Mouse (Mus musculus) midbrain, embryonic 15.5 days (tissue): Measurements from ENCODE around the gene Tgfbrap1. TPM values are rescaled to one million over a fixed set of nuclear protein-coding genes. Genes with fewer than 3 reads are reported as not detected.
A peak's percentile ranks its signal among the peaks of the same experiment; 100 is the strongest.
"Not testable (repeated sequence)": the region's sequence is repeated elsewhere in the genome, so short reads cannot be mapped to it uniquely, and the experiment has no call there.

ENCODE experiments used
- ATAC-seq: fragments of 200-750 bp; cut with Nextera tagmentation; replicated peaks from 2 replicates; pipeline ENCODE4 v1.8.0; 2017; ENCODE audit warnings: moderate TSS enrichment
- H3K27ac ChIP-seq: fragments of 300-500 bp; sonication (generic); 2 replicates; pipeline ENCODE4 v1.5.1; 2015; ENCODE audit warnings: mild to moderate bottlenecking, inconsistent platforms
- H3K27me3 ChIP-seq: fragments of 300-500 bp; sonication (generic); replicated peaks from 2 replicates; pipeline ENCODE4 v1.6.1; 2015; ENCODE audit warnings: inconsistent platforms
- H3K36me3 ChIP-seq: fragments of 300-500 bp; sonication (generic); replicated peaks from 2 replicates; pipeline ENCODE4 v1.6.1; 2015; ENCODE audit warnings: inconsistent platforms
- H3K4me1 ChIP-seq: fragments of 300-500 bp; sonication (generic); 2 replicates; pipeline ENCODE4 v1.6.1; 2015; ENCODE audit warnings: inconsistent platforms
- H3K4me2 ChIP-seq: fragments of 300-500 bp; sonication (generic); 2 replicates; pipeline ENCODE4 v1.6.1; 2015; ENCODE audit warnings: inconsistent platforms, mild to moderate bottlenecking, moderate library complexity
- H3K4me3 ChIP-seq: fragments of 300-500 bp; sonication (generic); 2 replicates; pipeline ENCODE4 v1.5.1; 2015; ENCODE audit warnings: mild to moderate bottlenecking, inconsistent platforms
- H3K9ac ChIP-seq: fragments of 300-500 bp; sonication (generic); 2 replicates; pipeline ENCODE4 v1.6.1; 2015; ENCODE audit warnings: mild to moderate bottlenecking, inconsistent platforms
- H3K9me3 ChIP-seq: fragments of 300-500 bp; sonication (generic); 2 replicates; pipeline ENCODE4 v1.6.1; 2016; ENCODE audit warnings: inconsistent platforms
- WGBS: fragments of 180-500 bp; shearing (Covaris S2); methylation state at CpG from one replicate; pipeline ENCODE4 v1.1.7; 2015; ENCODE audit warnings: mixed read lengths; 5-methylcytosine and 5-hydroxymethylcytosine counted together
- polyA plus RNA-seq: library from polyadenylated mRNA; unstranded; fragments of >200 nt; fragmentation: Nextera tagmentation; extraction: Ambion mirVana; gene quantifications from 2 replicates; pipeline ENCODE4 v1.2.1, GENCODE M21; 2015

Gene Tgfbrap1
- polyA plus RNA-seq, 1 experiment from 2014 or later, result 19.1 TPM

- Histone ChIP-seq H3K9me3 (no peaks in the 10 kb centered on the region), H3K4me1 (no peaks in the 10 kb centered on the region), H3K4me3 (no peak overlapping the region), H3K9ac (no peak overlapping the region), H3K36me3 (peaks cover 41% of the 10 kb centered on the region), H3K27ac (no peak overlapping the region), H3K4me2 (no peak overlapping the region), H3K27me3 (no peaks in the 10 kb centered on the region)
- WGBS, result 96% methylated on average over 5 of the region's 5 CpGs
- peak; percentile 40; the same call in 1 of the 2 replicates for ATAC-seq
Observed at GRCm38 (mm10) chr1:43051903-43052302, 46.5 kb downstream of the Tgfbrap1 start.

- H3K27me3 ChIP-seq, result no peaks in the 10 kb centered on the region
- no peak for ATAC-seq
- no peak overlapping the region for H3K4me2 ChIP-seq
- H3K4me3 ChIP-seq, result no peak overlapping the region
- WGBS, result 68% methylated on average over 10 of the region's 10 CpGs
- no peak overlapping the region for H3K9ac ChIP-seq
- no peak overlapping the region for H3K27ac ChIP-seq
- H3K36me3 ChIP-seq, result peaks cover 18% of the 10 kb centered on the region
- no peaks in the 10 kb centered on the region for H3K9me3 ChIP-seq
- H3K4me1 ChIP-seq, result no peaks in the 10 kb centered on the region; the same call in 1 of the 2 replicates
Observed at GRCm38 (mm10) chr1:43047811-43048210, 50.6 kb downstream of the Tgfbrap1 start.

- H3K36me3 ChIP-seq, result peaks cover 18% of the 10 kb centered on the region
- no peaks in the 10 kb centered on the region for H3K27me3 ChIP-seq
- peaks cover 3% of the 10 kb centered on the region for H3K4me1 ChIP-seq
- no peak for ATAC-seq
- 88% methylated on average over 2 of the region's 2 CpGs for WGBS
- no peak overlapping the region for H3K4me2 ChIP-seq
- H3K27ac ChIP-seq, result no peak overlapping the region
- no peaks in the 10 kb centered on the region for H3K9me3 ChIP-seq
- no peak overlapping the region for H3K9ac ChIP-seq
- no peak overlapping the region for H3K4me3 ChIP-seq
Observed at GRCm38 (mm10) chr1:43046990-43047389, 51.4 kb downstream of the Tgfbrap1 start.

GRCm38 (mm10) chr1:43045204-43045982, 53.0 kb downstream of the Tgfbrap1 start:
- H3K4me3 ChIP-seq, result no peak overlapping the region
- no peak overlapping the region for H3K27ac ChIP-seq
- no peaks in the 10 kb centered on the region for H3K27me3 ChIP-seq
- no peak overlapping the region for H3K4me2 ChIP-seq
- 73% methylated on average over 14 of the region's 14 CpGs for WGBS
- H3K9ac ChIP-seq, result no peak overlapping the region
- no peaks in the 10 kb centered on the region for H3K9me3 ChIP-seq
- no peak for ATAC-seq
- peaks cover 8% of the 10 kb centered on the region for H3K36me3 ChIP-seq
- peaks cover 11% of the 10 kb centered on the region for H3K4me1 ChIP-seq

GRCm38 (mm10) chr1:43042271-43042670, 56.2 kb downstream of the Tgfbrap1 start:
- Histone ChIP-seq H3K27ac (no peak overlapping the region), H3K4me3 (no peak overlapping the region), H3K9me3 (no peaks in the 10 kb centered on the region), H3K9ac (no peak overlapping the region), H3K4me1 (peaks cover 11% of the 10 kb centered on the region), H3K27me3 (no peaks in the 10 kb centered on the region), H3K4me2 (no peak overlapping the region), H3K36me3 (no peaks in the 10 kb centered on the region)
- 26% methylated on average over 6 of the region's 6 CpGs for WGBS
- ATAC-seq, result peak; percentile 61

- H3K4me1 ChIP-seq, result 0 out of 2 replicates have a peak, but pooled peaks cover 4% of the 10 kb centered on the region
- 90% methylated on average over 7 of the region's 7 CpGs for WGBS
- no peak overlapping the region for H3K4me3 ChIP-seq
- no peak overlapping the region for H3K9ac ChIP-seq
- H3K9me3 ChIP-seq, result no peaks in the 10 kb centered on the region
- no peak for ATAC-seq
- no peak overlapping the region for H3K4me2 ChIP-seq
- H3K27me3 ChIP-seq, result no peaks in the 10 kb centered on the region
- peaks cover 8% of the 10 kb centered on the region for H3K36me3 ChIP-seq
- no peak overlapping the region for H3K27ac ChIP-seq
Observed at GRCm38 (mm10) chr1:43036014-43036413, 62.4 kb downstream of the Tgfbrap1 start.

GRCm38 (mm10) chr1:43015153-43015685, 83.2 kb downstream of the Tgfbrap1 start:
- not testable (repeated sequence) for H3K9me3 ChIP-seq

GRCm38 (mm10) chr1:43010461-43010860, 88.0 kb downstream of the Tgfbrap1 start:
- Histone ChIP-seq H3K4me1 (peaks cover 12% of the 10 kb centered on the region), H3K9me3 (no peaks in the 10 kb centered on the region), H3K27me3 (no peaks in the 10 kb centered on the region), H3K27ac (no peak overlapping the region), H3K4me3 (no peak overlapping the region), H3K36me3 (no peaks in the 10 kb centered on the region), H3K9ac (no peak overlapping the region), H3K4me2 (no peak overlapping the region)
- WGBS, result 93% methylated on average over 4 of the region's 4 CpGs
- ATAC-seq, result no peak

More at GRCm38 (mm10) chr1:43015153-43015685, 83.2 kb downstream of the Tgfbrap1 start:
- H3K27me3 ChIP-seq, H3K36me3 ChIP-seq, H3K27ac ChIP-seq, ATAC-seq, H3K4me1 ChIP-seq, H3K4me2 ChIP-seq, H3K9ac ChIP-seq, H3K4me3 ChIP-seq: not testable (repeated sequence)
- WGBS, result 90% methylated on average over 7 of the region's 7 CpGs

- H3K4me3 ChIP-seq, result peak overlapping the region; percentile 26; the same call in 1 of the 2 replicates
- 59% methylated on average over 4 of the region's 4 CpGs for WGBS
- H3K27ac ChIP-seq, result peak overlapping the region; percentile 76
- H3K36me3 ChIP-seq, result no peaks in the 10 kb centered on the region
- no peaks in the 10 kb centered on the region for H3K9me3 ChIP-seq
- H3K27me3 ChIP-seq, result no peaks in the 10 kb centered on the region
- H3K4me1 ChIP-seq, result peaks cover 14% of the 10 kb centered on the region
- peak overlapping the region; percentile 41 for H3K4me2 ChIP-seq
- peak; percentile 68 for ATAC-seq
- no peak overlapping the region; the same call in 1 of the 2 replicates for H3K9ac ChIP-seq
Observed at GRCm38 (mm10) chr1:43006524-43006923, 91.9 kb downstream of the Tgfbrap1 start.

GRCm38 (mm10) chr1:43006051-43006514, 92.4 kb downstream of the Tgfbrap1 start:
- no peak overlapping the region; the same call in 1 of the 2 replicates for H3K9ac ChIP-seq
- no peaks in the 10 kb centered on the region for H3K36me3 ChIP-seq
- ATAC-seq, result peak; percentile 97
- peaks cover 14% of the 10 kb centered on the region for H3K4me1 ChIP-seq
- peak overlapping the region; percentile 26 for H3K4me3 ChIP-seq
- H3K27ac ChIP-seq, result peak overlapping the region; percentile 76
- H3K27me3 ChIP-seq, result no peaks in the 10 kb centered on the region
- 11% methylated on average over 13 of the region's 13 CpGs for WGBS
- peak overlapping the region; percentile 41 for H3K4me2 ChIP-seq
- H3K9me3 ChIP-seq, result no peaks in the 10 kb centered on the region
